In the genomic region with DNA sequence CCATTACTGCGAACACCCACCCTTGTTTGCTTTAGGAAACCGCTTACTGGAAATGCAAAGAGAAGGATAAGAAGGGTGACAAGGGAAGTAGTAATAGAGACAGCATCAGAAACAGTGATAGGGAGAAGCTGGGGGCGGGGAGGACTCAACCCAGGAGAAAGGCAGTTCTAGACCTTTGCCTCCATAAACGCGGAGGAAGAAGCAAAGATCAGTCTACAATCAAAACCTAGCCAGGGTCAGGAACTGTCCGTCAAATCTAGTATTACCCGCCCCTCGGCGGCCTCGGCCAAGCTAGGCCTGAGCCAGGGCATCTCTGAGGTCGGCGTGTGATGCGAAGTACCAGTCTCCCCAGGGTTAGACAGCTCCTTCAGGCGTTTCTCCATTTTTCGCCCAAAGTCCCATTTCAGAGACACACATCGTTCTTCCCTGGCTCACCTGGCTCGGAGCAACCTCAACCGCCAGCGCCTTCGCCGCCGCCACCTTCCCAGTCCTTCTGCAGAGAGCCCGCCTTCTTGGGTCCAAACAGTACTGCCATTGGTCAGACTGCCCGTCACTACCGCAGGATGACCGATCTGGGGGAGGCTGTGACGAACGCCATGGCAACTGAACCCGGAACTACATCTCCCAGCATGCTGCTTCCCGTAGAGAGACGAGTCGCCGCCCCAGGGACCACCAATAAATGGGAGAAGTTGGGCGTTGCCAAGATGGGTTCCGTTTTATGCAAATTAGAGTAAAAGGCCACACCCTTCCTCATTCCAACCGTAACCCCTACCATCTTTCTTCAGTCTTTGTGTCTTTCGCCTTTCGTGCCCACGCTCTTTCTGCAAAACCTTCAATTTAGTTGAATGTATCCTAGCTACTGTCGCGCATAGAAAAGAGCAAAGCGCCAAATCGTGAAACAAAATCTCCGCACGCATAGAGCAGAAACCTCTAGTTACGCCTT, we compare ENCODE assay signal across 8 mouse cellular contexts. TPM values are rescaled to one million over a fixed set of nuclear protein-coding genes. Genes with fewer than 3 reads are reported as not detected.
A peak's percentile ranks its signal among the peaks of the same experiment; 100 is the strongest.
DNase-seq lines count a peak whose midpoint lies in the region; ATAC-seq and TF ChIP-seq lines count a peak whose summit lies in the region.

A gene (minus strand): TSS at position 853 of the 943 bp plus-strand sequence.

- peak; percentile 97 for ATAC-seq in embryonic facial prominence, embryonic 13.5 days (ENCODE audit: insufficient number of reproducible peaks, insufficient read depth, low FRiP score, low TSS enrichment, low read depth)
- peak; percentile 97 for ATAC-seq in limb, embryonic 12.5 days (ENCODE audit: insufficient number of reproducible peaks, insufficient read depth, low FRiP score, low TSS enrichment, low read depth)
- peak; percentile 97 for ATAC-seq in midbrain, embryonic 15.5 days (replicated peaks)

- no peaks in the 10 kb centered on the region for H3K27me3 ChIP-seq in embryonic facial prominence, embryonic 13.5 days
- no peaks in the 10 kb centered on the region for H3K27me3 ChIP-seq in kidney, adult 2 months (replicated peaks; ENCODE audit: control insufficient read depth, insufficient read depth, low read length)
- H3K27me3 ChIP-seq in limb, embryonic 12.5 days = no peaks in the 10 kb centered on the region
- no peaks in the 10 kb centered on the region for H3K27me3 ChIP-seq in midbrain, embryonic 15.5 days (replicated peaks)
- H3K27me3 ChIP-seq in spleen, adult 2 months (ENCODE audit: control insufficient read depth, insufficient read depth, low read length) = peaks cover 11% of the 10 kb centered on the region

- peak; percentile 48 for TF ChIP-seq POLR2A in kidney, adult 2 months (IDR thresholded peaks at IDR 0.05; ENCODE audit: low read depth, low read length)
- TF ChIP-seq POLR2A in spleen, adult 2 months (IDR thresholded peaks at IDR 0.05; ENCODE audit: low read depth, low read length) = peak; percentile 28; the same call in 1 of the 2 replicates

- peak within 1 kb of the TSS; percentile 93 for H3K27ac ChIP-seq in embryonic facial prominence, embryonic 13.5 days
- peak within 1 kb of the TSS; percentile 93 for H3K27ac ChIP-seq in kidney, adult 2 months (ENCODE audit: insufficient read depth, low read depth, low read length)
- H3K27ac ChIP-seq in limb, embryonic 12.5 days = peak within 1 kb of the TSS; percentile 93
- peak within 1 kb of the TSS; percentile 97 for H3K27ac ChIP-seq in midbrain, embryonic 15.5 days
- H3K27ac ChIP-seq in spleen, adult 2 months (ENCODE audit: insufficient read depth, low read length) = peak within 1 kb of the TSS; percentile 83

- no peaks in the 10 kb centered on the region for H3K9me3 ChIP-seq in embryonic facial prominence, embryonic 13.5 days
- H3K9me3 ChIP-seq in limb, embryonic 12.5 days = no peaks in the 10 kb centered on the region
- H3K9me3 ChIP-seq in midbrain, embryonic 15.5 days = no peaks in the 10 kb centered on the region

- peak within 1 kb of the TSS; percentile 90 for H3K4me3 ChIP-seq in embryonic facial prominence, embryonic 13.5 days
- H3K4me3 ChIP-seq in kidney, adult 2 months (ENCODE audit: insufficient read depth, low read depth, low read length) = peak within 1 kb of the TSS; percentile 91
- H3K4me3 ChIP-seq in limb, embryonic 12.5 days (replicated peaks) = peak within 1 kb of the TSS; percentile 96
- peak within 1 kb of the TSS; percentile 95 for H3K4me3 ChIP-seq in midbrain, embryonic 15.5 days
- H3K4me3 ChIP-seq in spleen, adult 2 months (ENCODE audit: extremely low read depth, insufficient read depth, insufficient read length) = peak within 1 kb of the TSS; percentile 91

- peak within 1 kb of the TSS; percentile 92 for H3K9ac ChIP-seq in embryonic facial prominence, embryonic 13.5 days
- peak within 1 kb of the TSS; percentile 93 for H3K9ac ChIP-seq in limb, embryonic 12.5 days (replicated peaks)
- peak within 1 kb of the TSS; percentile 96 for H3K9ac ChIP-seq in midbrain, embryonic 15.5 days

- peaks cover 30% of the 10 kb centered on the region for H3K4me1 ChIP-seq in embryonic facial prominence, embryonic 13.5 days
- 0 out of 2 replicates have a peak, but pooled peaks cover 2% of the 10 kb centered on the region for H3K4me1 ChIP-seq in kidney, adult 2 months (ENCODE audit: control insufficient read depth, insufficient read depth, low read length)
- H3K4me1 ChIP-seq in limb, embryonic 12.5 days (replicated peaks) = peaks cover 21% of the 10 kb centered on the region
- peaks cover 35% of the 10 kb centered on the region for H3K4me1 ChIP-seq in midbrain, embryonic 15.5 days
- no peaks in the 10 kb centered on the region for H3K4me1 ChIP-seq in spleen, adult 2 months (ENCODE audit: control insufficient read depth, insufficient read depth, insufficient read length)

- H3K36me3 ChIP-seq in embryonic facial prominence, embryonic 13.5 days = 0 out of 2 replicates have a peak, but pooled peaks cover 14% of the 10 kb centered on the region
- H3K36me3 ChIP-seq in kidney, adult 2 months (ENCODE audit: control insufficient read depth, insufficient read depth, low read length) = no peaks in the 10 kb centered on the region
- H3K36me3 ChIP-seq in limb, embryonic 12.5 days = peaks cover 11% of the 10 kb centered on the region; the same call in 1 of the 2 replicates
- no peaks in the 10 kb centered on the region; the same call in 1 of the 2 replicates for H3K36me3 ChIP-seq in midbrain, embryonic 15.5 days (replicated peaks)
- no peaks in the 10 kb centered on the region for H3K36me3 ChIP-seq in spleen, adult 2 months (ENCODE audit: control insufficient read depth, insufficient read depth, low read length)

- peak; percentile 95 for DNase-seq in 3134 (ENCODE audit: extremely low read depth, insufficient read length, low spot score)
- peak; percentile 97 to 98 for DNase-seq in adrenal gland, postnatal 36 days
- peak; percentile 99 to 100 for DNase-seq in heart, adult 18-20 months
- peak; percentile 100 for DNase-seq in kidney, adult 2 months
- DNase-seq in spleen, adult 2 months (ENCODE audit: low read depth in 1 of 2, low spot score in 2 of 2) = peak; percentile 96 to 99

- H3K4me2 ChIP-seq in embryonic facial prominence, embryonic 13.5 days = peak within 1 kb of the TSS; percentile 75
- H3K4me2 ChIP-seq in limb, embryonic 12.5 days = peak within 1 kb of the TSS; percentile 78
- peak within 1 kb of the TSS; percentile 73 for H3K4me2 ChIP-seq in midbrain, embryonic 15.5 days

- WGBS in embryonic facial prominence, embryonic 13.5 days = 1% methylated on average over 46 of the region's 46 CpGs
- under 1% methylated on average over 46 of the region's 46 CpGs for WGBS in kidney, adult 2 months
- 1% methylated on average over 46 of the region's 46 CpGs for WGBS in limb, embryonic 12.5 days
- 1% methylated on average over 46 of the region's 46 CpGs for WGBS in midbrain, embryonic 15.5 days
- 2% methylated on average over 46 of the region's 46 CpGs for WGBS in spleen, adult 2 months

- TF ChIP-seq CTCF in kidney, adult 2 months (conservative IDR thresholded peaks at IDR 0.05; ENCODE audit: insufficient read depth, insufficient read length, low read depth, low read length) = no peak
- TF ChIP-seq CTCF in spleen, adult 2 months (IDR thresholded peaks at IDR 0.05; ENCODE audit: extremely low read depth, insufficient read depth, insufficient read length, insufficient replicate concordance) = no peak

RNA-seq across cellular contexts. Expression of the gene that starts here (rescaled TPM):
- 10 to 100 TPM; 47.5 to 57.9 TPM for total RNA-seq in adrenal gland, postnatal 36 days (2021)
- 70.7 and 75.9 TPM in 2 replicates for polyA plus RNA-seq in embryonic facial prominence, embryonic 13.5 days (2015; fragmentation: Nextera tagmentation; extraction: Ambion mirVana)
- 10 to 100 TPM; 23.0 to 25.0 TPM for total RNA-seq in heart, adult 18-20 months (2021)
- 29.5 and 31.1 TPM in 2 replicates for polyA plus RNA-seq in kidney, adult 2 months (2012; rRNA removed)
- 68.2 and 70.3 TPM in 2 replicates for polyA plus RNA-seq in limb, embryonic 12.5 days (2016; fragmentation: Nextera tagmentation; extraction: Ambion mirVana)
- 115 and 127 TPM in 2 replicates for polyA plus RNA-seq in midbrain, embryonic 15.5 days (2015; fragmentation: Nextera tagmentation; extraction: Ambion mirVana)
- 11.6 and 11.9 TPM in 2 replicates for polyA plus RNA-seq in spleen, adult 2 months (2012; rRNA removed)

Comparison
In these comparisons a context has a peak if more than half of its experiments do, and no peak if none do; other contexts are left out.
1. Peak in every context shown above with its lines: DNase-seq, ATAC-seq, H3K4me3 ChIP-seq and H3K27ac ChIP-seq.